Comparison of ENCODE assay signal across 15 mouse cellular contexts in the genomic region with DNA sequence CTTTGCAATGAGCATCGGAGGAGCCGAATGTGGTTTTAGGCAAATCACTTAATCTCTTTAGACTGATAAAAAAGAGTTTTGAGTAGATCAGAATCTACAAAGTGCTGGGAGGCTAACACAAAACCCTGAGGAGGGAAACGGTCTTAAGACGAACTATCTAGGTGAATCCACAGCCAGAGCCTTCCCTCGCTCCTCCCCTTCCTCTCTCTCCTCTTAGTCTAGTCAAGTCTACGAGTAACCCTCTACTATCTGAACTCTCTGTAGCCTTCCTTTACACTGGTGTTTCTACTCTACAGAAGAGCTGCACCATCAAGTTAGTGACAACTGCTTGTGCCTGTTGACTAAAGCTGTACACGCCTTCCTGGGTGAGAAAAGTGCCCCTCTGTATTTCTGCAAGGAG.
DNase-seq lines count a peak whose midpoint lies in the region; ATAC-seq and TF ChIP-seq lines count a peak whose summit lies in the region.
"Had no signal": no experiment of that assay in that cellular context is flagged by ENCODE, and none has a peak within 500 bp of the region (broad histone marks: within the 10 kb centered on the region; RNA-seq: fewer than 3 reads in every experiment).

No protein-coding gene starts in this region.

- H3K27ac ChIP-seq in layer of hippocampus, adult 2 months: 0 out of 2 replicates have a peak overlapping the region, but pooled peaks have one; percentile 20
- no peak overlapping the region for H3K27ac ChIP-seq in forebrain, embryonic 13.5 days
- H3K27ac ChIP-seq: embryonic facial prominence, embryonic 12.5 days; stomach, postnatal 0 days had no signal

- no peak overlapping the region for H3K4me2 ChIP-seq in forebrain, embryonic 13.5 days
- H3K4me2 ChIP-seq: embryonic facial prominence, embryonic 12.5 days had no signal

- TF ChIP-seq CTCF in layer of hippocampus, adult 2 months (conservative IDR thresholded peaks at IDR 0.05): no peak

- 83% methylated on average over 7 of the region's 7 CpGs for WGBS in forebrain, embryonic 13.5 days

- intact Hi-C loops in left cerebral cortex, postnatal 25 days (cut with DNase I): no loop called here

- no peaks in the 10 kb centered on the region for H3K36me3 ChIP-seq in forebrain, embryonic 13.5 days (ENCODE audit: poor library complexity, severe bottlenecking)
- H3K36me3 ChIP-seq: embryonic facial prominence, embryonic 12.5 days had no signal

- peaks cover 11% of the 10 kb centered on the region for H3K4me1 ChIP-seq in forebrain, embryonic 13.5 days

- no peak overlapping the region for H3K9ac ChIP-seq in forebrain, embryonic 13.5 days
- H3K9ac ChIP-seq: embryonic facial prominence, embryonic 12.5 days had no signal

- no peaks in the 10 kb centered on the region for H3K9me3 ChIP-seq in forebrain, embryonic 13.5 days (replicated peaks)
- H3K9me3 ChIP-seq: embryonic facial prominence, embryonic 12.5 days had no signal

- no peak for DNase-seq in layer of hippocampus, adult 2 months (ENCODE audit: low spot score in 2 of 2)
- no peak for DNase-seq in layer of hippocampus, adult 18-20 months (ENCODE audit: low spot score in 2 of 2)
- DNase-seq in induced T-regulatory cell, adult 2 months (ENCODE audit: low read depth): peak; percentile 90
- peak; percentile 55 to 68 for DNase-seq in thymus, postnatal 36 days
- DNase-seq in left cerebral cortex, postnatal 25 days (ENCODE audit: low spot score in 2 of 2): no peak
- DNase-seq in left cerebral cortex, adult 18-20 months (ENCODE audit: low spot score in 2 of 2): no peak
- DNase-seq: cerebellum, adult 9-10 months; left cerebral cortex, postnatal 4 days; midbrain, embryonic 14.5 days had no signal

- no peaks in the 10 kb centered on the region for H3K27me3 ChIP-seq in forebrain, embryonic 13.5 days
- H3K27me3 ChIP-seq: embryonic facial prominence, embryonic 12.5 days had no signal

- H3K4me3 ChIP-seq in layer of hippocampus, adult 2 months: no peak overlapping the region
- H3K4me3 ChIP-seq in forebrain, embryonic 13.5 days: no peak overlapping the region
- H3K4me3 ChIP-seq: embryonic facial prominence, embryonic 12.5 days had no signal

- 0 out of 2 replicates have a peak, but pooled peaks have one; percentile 42 for ATAC-seq in megakaryocyte-erythroid progenitor cell, adult 5-6 weeks (replicated peaks; ENCODE audit: low FRiP score, low TSS enrichment, poor library complexity, severe bottlenecking)
- no peak for ATAC-seq in forebrain, embryonic 13.5 days
- ATAC-seq: forebrain, embryonic 14.5 days; lung, postnatal 0 days had no signal

Comparison
In these comparisons a context has a peak if more than half of its experiments do, and no peak if none do; other contexts are left out.
1. DNase-seq: peak in induced T-regulatory cell, adult 2 months (single experiment) and thymus, postnatal 36 days (2 of 2); none in layer of hippocampus, adult 2 months (0 of 2), layer of hippocampus, adult 18-20 months (0 of 2), left cerebral cortex, postnatal 25 days (0 of 2) and left cerebral cortex, adult 18-20 months (0 of 2).